Comparison of ENCODE assay signal across 9 mouse cellular contexts in genomic region chr10:121297054-121297701, GRCm38 (mm10). TPM values are rescaled to one million over a fixed set of nuclear protein-coding genes. Genes with fewer than 3 reads are reported as not detected.
A peak's percentile ranks its signal among the peaks of the same experiment; 100 is the strongest.
DNase-seq lines count a peak whose midpoint lies in the region; ATAC-seq and TF ChIP-seq lines count a peak whose summit lies in the region.
"Had no signal": no experiment of that assay in that cellular context is flagged by ENCODE, and none has a peak within 500 bp of the region (broad histone marks: within the 10 kb centered on the region; RNA-seq: fewer than 3 reads in every experiment).

No protein-coding gene starts in this region.

- no peaks in the 10 kb centered on the region for H3K36me3 ChIP-seq in heart, adult 2 months (ENCODE audit: control insufficient read depth, insufficient read depth, low read length)
- peaks cover 8% of the 10 kb centered on the region; the same call in 1 of the 2 replicates for H3K36me3 ChIP-seq in intestine, postnatal 0 days (ENCODE audit: control insufficient read depth, insufficient read depth)
- H3K36me3 ChIP-seq in liver, embryonic 16.5 days (ENCODE audit: control insufficient read depth, insufficient read depth): no peaks in the 10 kb centered on the region
- H3K36me3 ChIP-seq: G1E had no signal

- peak; percentile 94 for DNase-seq in heart, adult 11 months
- no peak for DNase-seq in heart, postnatal 25 days (ENCODE audit: low spot score)
- DNase-seq in adrenal gland, postnatal 25 days: peak; percentile 37
- peak; percentile 59 to 67 for DNase-seq in heart, adult 2 months
- peak; percentile 52 for DNase-seq in neural tube, embryonic 10.5 days (ENCODE audit: extremely low spot score, low spot score)
- no peak for DNase-seq in cerebellum, adult 11 months

- TF ChIP-seq EP300 in heart, adult 2 months (IDR thresholded peaks at IDR 0.05; ENCODE audit: insufficient read depth, low read depth, low read length): no peak

- no peak overlapping the region for H3K9ac ChIP-seq in heart, adult 2 months (ENCODE audit: low read depth, low read length)
- H3K9ac ChIP-seq in intestine, postnatal 0 days (ENCODE audit: low read depth, low read length): no peak overlapping the region
- no peak overlapping the region for H3K9ac ChIP-seq in liver, embryonic 16.5 days (ENCODE audit: low read depth, low read length)

- peak overlapping the region; percentile 58 for H3K4me2 ChIP-seq in intestine, postnatal 0 days (replicated peaks; ENCODE audit: low read depth)
- peak overlapping the region; percentile 49 for H3K4me2 ChIP-seq in liver, embryonic 16.5 days (ENCODE audit: low read depth, low read length)

- H3K9me3 ChIP-seq in intestine, postnatal 0 days (ENCODE audit: control insufficient read depth): no peaks in the 10 kb centered on the region
- H3K9me3 ChIP-seq in liver, embryonic 16.5 days (replicated peaks; ENCODE audit: control insufficient read depth, low read length): no peaks in the 10 kb centered on the region

- peak; percentile 23 for TF ChIP-seq CTCF in heart, adult 2 months (IDR thresholded peaks at IDR 0.05)
- peak; percentile 33 for TF ChIP-seq CTCF in intestine, postnatal 0 days (IDR thresholded peaks at IDR 0.05; ENCODE audit: low read depth)

- H3K4me1 ChIP-seq in heart, adult 2 months (ENCODE audit: control insufficient read depth, insufficient read depth, low read length): peaks cover 3% of the 10 kb centered on the region; the same call in 1 of the 2 replicates
- no peaks in the 10 kb centered on the region for H3K4me1 ChIP-seq in intestine, postnatal 0 days (replicated peaks; ENCODE audit: control insufficient read depth, insufficient read depth, low read length)
- H3K4me1 ChIP-seq in liver, embryonic 16.5 days (ENCODE audit: control insufficient read depth, low read depth, low read length): no peaks in the 10 kb centered on the region; the same call in 1 of the 2 replicates

- no peak for TF ChIP-seq POLR2A in heart, adult 2 months (IDR thresholded peaks at IDR 0.05; ENCODE audit: insufficient read depth, low read depth, low read length)

- H3K79me2 ChIP-seq in heart, adult 2 months (replicated peaks; ENCODE audit: control insufficient read depth, insufficient read depth, low read length): no peaks in the 10 kb centered on the region

- 0 out of 2 replicates have a peak, but pooled peaks have one; percentile 60 for ATAC-seq in intestine, postnatal 0 days
- peak; percentile 80 for ATAC-seq in liver, embryonic 16.5 days (ENCODE audit: low read depth)

- peak overlapping the region; percentile 33 for H3K4me3 ChIP-seq in heart, adult 2 months
- H3K4me3 ChIP-seq in intestine, postnatal 0 days (ENCODE audit: low read depth, low read length): 0 out of 2 replicates have a peak overlapping the region, but pooled peaks have one; percentile 7
- peak overlapping the region; percentile 27 for H3K4me3 ChIP-seq in liver, embryonic 16.5 days (ENCODE audit: low read depth, low read length)

- no peak overlapping the region; the same call in 1 of the 2 replicates for H3K27ac ChIP-seq in heart, adult 2 months
- no peak overlapping the region for H3K27ac ChIP-seq in intestine, postnatal 0 days (ENCODE audit: low read depth, low read length)
- peak overlapping the region; percentile 48 for H3K27ac ChIP-seq in liver, embryonic 16.5 days (ENCODE audit: low read length)

- WGBS in heart, adult 2 months: 30% methylated on average over 25 of the region's 25 CpGs
- WGBS in intestine, postnatal 0 days: 20% methylated on average over 25 of the region's 25 CpGs
- 29% methylated on average over 25 of the region's 25 CpGs for WGBS in liver, embryonic 16.5 days (ENCODE audit: insufficient replicate concordance)

- H3K27me3 ChIP-seq in heart, adult 2 months (ENCODE audit: control insufficient read depth, insufficient read depth, low read length): no peaks in the 10 kb centered on the region
- no peaks in the 10 kb centered on the region for H3K27me3 ChIP-seq in intestine, postnatal 0 days (replicated peaks; ENCODE audit: control insufficient read depth, insufficient read depth, low read length)
- H3K27me3 ChIP-seq in liver, embryonic 16.5 days (ENCODE audit: control insufficient read depth, insufficient read depth, low read depth, low read length): no peaks in the 10 kb centered on the region

- intact Hi-C loops in heart, postnatal 25 days (cut with DNase I): no loop called here
- intact Hi-C loops in heart, adult 2 months (cut with DNase I): no loop called here

RNA-seq across cellular contexts. Expression of gene Tbc1d30, which starts 53.9 kb away (rescaled TPM):
- 1 to 10 TPM; 2.0 to 3.0 TPM for total RNA-seq in heart, postnatal 25 days (2021)
- total RNA-seq in adrenal gland, postnatal 25 days (2021): 9.6 and 11.0 TPM in 2 replicates
- total RNA-seq in heart, adult 2 months (2021): 1 to 10 TPM; 1.8 to 1.9 TPM
- 0.61 and 0.91 TPM in 2 replicates for polyA plus RNA-seq in heart, adult 2 months (2012; rRNA removed)
- polyA plus RNA-seq in intestine, postnatal 0 days (2015; fragmentation: Nextera tagmentation; extraction: Ambion mirVana): 2.8 and 2.9 TPM in 2 replicates
- 0.48 and 0.61 TPM in 2 replicates for polyA plus RNA-seq in liver, embryonic 16.5 days (2015; fragmentation: Nextera tagmentation; extraction: Ambion mirVana)
- polyA plus RNA-seq: G1E had no signal

Comparison
In these comparisons a context has a peak if more than half of its experiments do, and no peak if none do; other contexts are left out.
1. DNase-seq: peak in heart, adult 11 months (single experiment), adrenal gland, postnatal 25 days (single experiment), heart, adult 2 months (2 of 2) and neural tube, embryonic 10.5 days (single experiment); none in heart, postnatal 25 days (single experiment) and cerebellum, adult 11 months (single experiment).
2. Peak in every context shown above with its lines, with median percentiles within 50 percentile points of each other: H3K4me3 ChIP-seq.